Mouse (Mus musculus) testis, adult 2 months (tissue): ENCODE results near the gene Taf6l.

Experiments
- CTCF ChIP-seq: fragments of 200-500 bp; IDR thresholded peaks from 2 replicates; pipeline ENCODE4 v1.5.1; 2012; ENCODE audit warnings: low read depth, mild to moderate bottlenecking, inconsistent platforms, low read length, moderate library complexity; ENCODE audit not compliant: control insufficient read depth, insufficient read depth, insufficient replicate concordance
- POLR2A ChIP-seq: fragments of 200-500 bp; IDR thresholded peaks from 2 replicates; pipeline ENCODE4 v1.6.1; 2012; ENCODE audit warnings: low read depth, mild to moderate bottlenecking, inconsistent platforms, low read length, moderate library complexity; ENCODE audit not compliant: control insufficient read depth

DNA sequence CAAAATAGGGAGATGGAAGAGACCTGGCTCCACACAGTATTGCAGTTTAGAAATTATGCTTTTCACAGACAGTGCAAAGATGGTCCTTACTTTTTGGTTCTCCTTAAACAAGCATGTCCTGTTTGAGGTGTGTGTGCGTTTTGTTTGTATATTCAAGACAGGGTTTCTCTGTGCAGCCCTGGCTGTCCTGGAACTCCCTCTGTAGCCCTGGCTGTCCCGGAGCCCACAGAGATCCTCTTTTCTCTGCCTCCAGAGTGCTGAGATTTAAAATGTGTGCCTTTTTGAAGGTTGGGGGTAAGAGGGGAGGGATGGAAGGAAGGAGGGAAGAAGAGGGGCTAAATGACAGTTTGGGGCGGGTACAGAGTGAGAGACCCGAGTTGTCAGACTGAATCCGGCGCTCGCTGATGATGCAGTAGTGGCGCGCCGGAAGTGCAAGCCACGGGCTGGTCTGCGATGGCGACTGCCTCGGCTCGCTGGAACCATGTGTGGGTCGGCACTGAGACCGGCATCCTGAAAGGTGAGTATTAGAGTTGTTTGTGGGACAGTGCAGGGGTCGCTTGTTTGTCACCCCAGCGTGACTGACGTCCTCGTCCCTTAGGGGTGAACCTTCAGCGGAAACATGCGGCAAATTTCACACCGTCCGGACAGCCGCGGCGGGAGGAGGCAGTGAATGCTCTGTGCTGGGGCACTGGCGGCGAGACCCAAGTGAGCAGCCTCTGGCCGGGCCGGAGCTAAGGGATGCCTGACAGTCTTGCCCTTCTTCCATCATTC, 50.6 kb downstream of the Taf6l start, which contains the start of gene Wdr74:
- no peak for TF ChIP-seq CTCF
- peak; percentile 91 for TF ChIP-seq POLR2A
